Mouse (Mus musculus): ENCODE results near the gene Heyl.
"Not testable (repeated sequence)": the region's sequence is repeated elsewhere in the genome, so short reads cannot be mapped to it uniquely, and the experiment has no call there.

Heyl gene

GRCm38 (mm10) chr4:123286790-123287189 lies 53.4 kb downstream of the Heyl start:
- DNase-seq (ENCODE audit: low spot score) = no peak

GRCm38 (mm10) chr4:123289038-123289437 lies 55.7 kb downstream of the Heyl start:
- no peak for DNase-seq (ENCODE audit: low spot score)

- DNase-seq (ENCODE audit: low spot score) = no peak
These were observed 59.0 kb downstream of the Heyl start for GRCm38 (mm10) chr4:123292390-123292789.

GRCm38 (mm10) chr4:123292989-123293388 lies 59.6 kb downstream of the Heyl start:
- DNase-seq (ENCODE audit: low spot score) = no peak

- no peak for DNase-seq (ENCODE audit: low spot score)
These were observed 60.5 kb downstream of the Heyl start for GRCm38 (mm10) chr4:123293661-123294443.

- DNase-seq (ENCODE audit: low spot score) = not testable (repeated sequence)
These were observed 61.7 kb downstream of the Heyl start for GRCm38 (mm10) chr4:123295026-123295425.

- DNase-seq (ENCODE audit: low spot score) = no peak
These were observed 62.3 kb downstream of the Heyl start for GRCm38 (mm10) chr4:123295516-123296147.

- DNase-seq (ENCODE audit: low spot score) = no peak
These were observed 62.8 kb downstream of the Heyl start for GRCm38 (mm10) chr4:123296148-123296534.

- no peak for DNase-seq (ENCODE audit: low spot score)
These were observed 64.0 kb downstream of the Heyl start for GRCm38 (mm10) chr4:123297195-123297960.

- DNase-seq (ENCODE audit: low spot score) = no peak
These were observed 64.9 kb downstream of the Heyl start for GRCm38 (mm10) chr4:123298226-123298625.

GRCm38 (mm10) chr4:123298980-123299670 lies 65.8 kb downstream of the Heyl start:
- no peak for DNase-seq (ENCODE audit: low spot score)
